Mouse (Mus musculus) stomach, embryonic 14.5 days (tissue): ENCODE data around the gene Atp2b1. TPM values are rescaled to one million over a fixed set of nuclear protein-coding genes. Genes with fewer than 3 reads are reported as not detected.

Experiments used
- ATAC-seq: fragments of 200-750 bp; cut with Nextera tagmentation; 2 replicates; pipeline ENCODE4 v1.8.0; 2017; ENCODE audit warnings: low read depth, moderate TSS enrichment; ENCODE audit not compliant: insufficient number of reproducible peaks, insufficient read depth, low FRiP score
- H3K27ac ChIP-seq: fragments of 300-500 bp; sonication (generic); 2 replicates; pipeline ENCODE4 v1.5.1; 2014; ENCODE audit warnings: mild to moderate bottlenecking, low read length, moderate library complexity, mixed read lengths
- H3K27me3 ChIP-seq: fragments of 300-500 bp; sonication (generic); 2 replicates; pipeline ENCODE4 v1.6.1; 2014; ENCODE audit warnings: low read length, control low read depth, mixed read lengths; ENCODE audit not compliant: control insufficient read depth, insufficient read depth
- H3K36me3 ChIP-seq: fragments of 300-500 bp; sonication (generic); 2 replicates; pipeline ENCODE4 v1.6.1; 2014; ENCODE audit warnings: mild to moderate bottlenecking, control low read depth, low read length, moderate library complexity, mixed read lengths; ENCODE audit not compliant: control insufficient read depth, insufficient read depth
- H3K4me1 ChIP-seq: fragments of 300-500 bp; sonication (generic); 2 replicates; pipeline ENCODE4 v1.6.1; 2014; ENCODE audit warnings: low read length, control low read depth, mixed read lengths; ENCODE audit not compliant: control insufficient read depth, insufficient read depth
- H3K4me2 ChIP-seq: fragments of 300-500 bp; sonication (generic); replicated peaks from 2 replicates; pipeline ENCODE4 v1.6.1; 2014; ENCODE audit warnings: low read depth, low read length, control low read depth
- H3K4me3 ChIP-seq: fragments of 300-500 bp; sonication (generic); 2 replicates; pipeline ENCODE4 v1.5.1; 2014; ENCODE audit warnings: low read depth, low read length, control low read depth
- H3K9ac ChIP-seq: fragments of 300-500 bp; sonication (generic); replicated peaks from 2 replicates; pipeline ENCODE4 v1.6.1; 2014; ENCODE audit warnings: low read depth, mild to moderate bottlenecking, control low read depth, low read length, moderate library complexity, mixed read lengths
- H3K9me3 ChIP-seq: fragments of 300-500 bp; sonication (generic); 2 replicates; pipeline ENCODE4 v1.6.1; 2016; ENCODE audit warnings: low read depth, low read length, control low read depth; ENCODE audit not compliant: control insufficient read depth
- WGBS: fragments of 180-500 bp; shearing (Covaris S2); extraction: QIAGEN DNeasy Blood & Tissue Kit; methylation state at CpG from one replicate; pipeline ENCODE4 v1.1.7; 2014; 5-methylcytosine and 5-hydroxymethylcytosine counted together
- polyA plus RNA-seq: library from polyadenylated mRNA; unstranded; fragments of >200 nt; fragmentation: Nextera tagmentation; extraction: Ambion mirVana; gene quantifications from 2 replicates; pipeline ENCODE4 v1.2.1, GENCODE M21; 2014

Gene Atp2b1
- polyA plus RNA-seq, 1 experiment from 2014 or later: 149 TPM

GRCm38 (mm10) chr10:99033830-99034828 is 119.9 kb downstream of the Atp2b1 start:
- H3K36me3 ChIP-seq: no peaks in the 10 kb centered on the region
- no peak overlapping the region for H3K27ac ChIP-seq
- no peaks in the 10 kb centered on the region for H3K9me3 ChIP-seq
- ATAC-seq: peak; percentile 71; the same call in 1 of the 2 replicates
- 93% methylated on average over 15 of the region's 15 CpGs for WGBS
- H3K27me3 ChIP-seq: no peaks in the 10 kb centered on the region
- no peak overlapping the region for H3K4me3 ChIP-seq
- 0 out of 2 replicates have a peak, but pooled peaks cover 4% of the 10 kb centered on the region for H3K4me1 ChIP-seq
- no peak overlapping the region for H3K4me2 ChIP-seq
- H3K9ac ChIP-seq: no peak overlapping the region

- H3K9me3 ChIP-seq: no peaks in the 10 kb centered on the region
- H3K4me3 ChIP-seq: no peak overlapping the region
- H3K4me1 ChIP-seq: 0 out of 2 replicates have a peak, but pooled peaks cover 4% of the 10 kb centered on the region
- H3K9ac ChIP-seq: no peak overlapping the region; the same call in 1 of the 2 replicates
- no peak overlapping the region for H3K4me2 ChIP-seq
- 64% methylated on average over 21 of the region's 21 CpGs for WGBS
- no peak overlapping the region for H3K27ac ChIP-seq
- ATAC-seq: no peak
- no peaks in the 10 kb centered on the region for H3K27me3 ChIP-seq
- H3K36me3 ChIP-seq: no peaks in the 10 kb centered on the region
Observed at GRCm38 (mm10) chr10:99037185-99038065, 123.2 kb downstream of the Atp2b1 start.

DNA sequence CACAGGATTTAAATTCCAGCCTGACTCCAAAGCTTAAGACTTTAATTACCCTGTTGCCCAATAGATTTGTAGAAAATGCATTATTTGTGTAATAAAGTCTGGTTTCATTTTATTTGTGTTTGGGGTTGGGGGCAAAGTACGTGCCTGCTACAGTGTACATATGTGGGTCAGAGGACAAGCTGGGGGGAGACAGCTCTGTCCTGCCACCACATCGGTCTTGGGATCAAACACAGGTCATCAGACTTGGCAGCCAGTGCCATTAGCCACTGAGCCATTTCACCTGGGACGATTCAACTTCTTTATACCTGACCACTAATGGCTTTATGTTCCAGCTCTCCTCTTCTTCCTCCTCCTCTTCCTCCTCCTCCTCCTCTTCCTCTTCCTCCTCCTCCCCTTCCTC is 124.7 kb downstream of the Atp2b1 start:
- WGBS: 74% methylated on average over 3 of the region's 3 CpGs
- Histone ChIP-seq H3K27me3 (no peaks in the 10 kb centered on the region), H3K9me3 (no peaks in the 10 kb centered on the region), H3K4me3 (no peak overlapping the region), H3K4me1 (0 out of 2 replicates have a peak, but pooled peaks cover 4% of the 10 kb centered on the region), H3K36me3 (no peaks in the 10 kb centered on the region), H3K27ac (no peak overlapping the region), H3K9ac (no peak overlapping the region), H3K4me2 (no peak overlapping the region)
- ATAC-seq: no peak

DNA sequence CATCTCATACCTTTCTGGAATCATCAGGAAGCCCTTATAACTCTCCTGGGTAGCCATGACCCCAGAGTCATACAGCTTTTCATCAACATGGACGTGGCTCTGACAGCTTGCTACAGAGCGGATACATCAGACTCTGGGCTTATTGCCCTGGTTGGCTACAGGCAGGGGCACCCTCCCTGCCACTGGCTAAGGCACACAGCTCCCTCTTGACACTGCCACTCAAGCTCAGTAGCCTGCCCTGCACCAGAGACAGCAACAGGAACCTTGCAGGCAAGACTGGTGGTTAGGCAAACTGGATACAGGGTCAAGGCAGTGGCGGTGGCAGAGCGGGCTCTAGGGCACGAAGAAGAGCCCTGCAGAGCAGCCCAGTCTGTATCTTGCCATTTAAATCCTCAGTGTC is 126.0 kb downstream of the Atp2b1 start:
- Histone ChIP-seq H3K27me3 (no peaks in the 10 kb centered on the region), H3K27ac (no peak overlapping the region), H3K4me3 (no peak overlapping the region), H3K9ac (no peak overlapping the region), H3K36me3 (no peaks in the 10 kb centered on the region), H3K9me3 (no peaks in the 10 kb centered on the region), H3K4me1 (0 out of 2 replicates have a peak, but pooled peaks cover 4% of the 10 kb centered on the region), H3K4me2 (no peak overlapping the region)
- WGBS: 93% methylated on average over 5 of the region's 5 CpGs
- ATAC-seq: no peak

- Histone ChIP-seq H3K4me2 (no peak overlapping the region), H3K27me3 (no peaks in the 10 kb centered on the region), H3K4me3 (no peak overlapping the region), H3K27ac (no peak overlapping the region), H3K9ac (no peak overlapping the region), H3K9me3 (no peaks in the 10 kb centered on the region), H3K36me3 (no peaks in the 10 kb centered on the region), H3K4me1 (no peaks in the 10 kb centered on the region)
- 20% methylated on average over 5 of the region's 5 CpGs for WGBS
- ATAC-seq: 0 out of 2 replicates have a peak, but pooled peaks have one; percentile 46
Observed at GRCm38 (mm10) chr10:99046756-99047550, 132.7 kb downstream of the Atp2b1 start.

DNA sequence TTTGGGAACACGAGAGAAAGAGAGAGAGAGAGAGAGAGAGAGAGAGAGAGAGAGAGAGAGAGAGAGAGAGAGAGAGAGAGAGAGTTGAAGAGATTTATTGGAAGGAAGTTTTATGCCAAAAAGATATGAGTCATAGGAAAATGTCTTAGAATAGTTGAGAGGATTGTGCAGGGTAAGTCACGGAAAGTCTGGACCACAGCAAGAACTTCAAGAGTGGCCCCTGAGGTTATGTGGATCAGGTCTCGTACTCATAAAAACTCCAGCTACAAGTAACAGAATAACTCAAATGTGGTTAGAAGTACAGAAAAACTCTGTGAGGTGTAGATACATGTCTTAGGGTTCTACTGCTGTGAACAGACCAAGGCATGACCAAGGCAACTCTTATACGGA is 133.3 kb downstream of the Atp2b1 start:
- no peak overlapping the region for H3K4me3 ChIP-seq
- H3K27ac ChIP-seq: no peak overlapping the region
- 38% methylated on average over 4 of the region's 4 CpGs for WGBS
- H3K9ac ChIP-seq: no peak overlapping the region
- no peaks in the 10 kb centered on the region for H3K9me3 ChIP-seq
- no peak for ATAC-seq
- no peaks in the 10 kb centered on the region for H3K4me1 ChIP-seq
- no peaks in the 10 kb centered on the region for H3K27me3 ChIP-seq
- no peaks in the 10 kb centered on the region for H3K36me3 ChIP-seq
- no peak overlapping the region for H3K4me2 ChIP-seq

GRCm38 (mm10) chr10:99050093-99050492 is 135.9 kb downstream of the Atp2b1 start:
- Histone ChIP-seq H3K27ac (no peak overlapping the region), H3K36me3 (no peaks in the 10 kb centered on the region), H3K4me1 (no peaks in the 10 kb centered on the region), H3K9me3 (no peaks in the 10 kb centered on the region), H3K27me3 (no peaks in the 10 kb centered on the region), H3K4me3 (no peak overlapping the region), H3K4me2 (no peak overlapping the region), H3K9ac (no peak overlapping the region)
- ATAC-seq: no peak
- 80% methylated on average over 7 of the region's 7 CpGs for WGBS

- H3K9ac ChIP-seq: no peak overlapping the region
- no peaks in the 10 kb centered on the region for H3K9me3 ChIP-seq
- no peak overlapping the region for H3K4me2 ChIP-seq
- no peak overlapping the region for H3K27ac ChIP-seq
- no peak for ATAC-seq
- no peaks in the 10 kb centered on the region for H3K36me3 ChIP-seq
- H3K4me1 ChIP-seq: no peaks in the 10 kb centered on the region
- no peaks in the 10 kb centered on the region for H3K27me3 ChIP-seq
- H3K4me3 ChIP-seq: no peak overlapping the region
Observed at GRCm38 (mm10) chr10:99053111-99053510, 138.9 kb downstream of the Atp2b1 start.
